Mouse (Mus musculus) liver, postnatal 0 days (tissue): ENCODE results near the gene Fam57a.

Experiments used
- CTCF ChIP-seq: sonication (generic); IDR thresholded peaks from 2 replicates; pipeline ENCODE4 v1.5.1; 2016; ENCODE audit warnings: antibody characterized with exemption, low read depth
- EP300 ChIP-seq: IDR thresholded peaks from 2 replicates; pipeline ENCODE4 v1.6.1; 2016; ENCODE audit warnings: antibody characterized with exemption, low read depth, mild to moderate bottlenecking

DNA sequence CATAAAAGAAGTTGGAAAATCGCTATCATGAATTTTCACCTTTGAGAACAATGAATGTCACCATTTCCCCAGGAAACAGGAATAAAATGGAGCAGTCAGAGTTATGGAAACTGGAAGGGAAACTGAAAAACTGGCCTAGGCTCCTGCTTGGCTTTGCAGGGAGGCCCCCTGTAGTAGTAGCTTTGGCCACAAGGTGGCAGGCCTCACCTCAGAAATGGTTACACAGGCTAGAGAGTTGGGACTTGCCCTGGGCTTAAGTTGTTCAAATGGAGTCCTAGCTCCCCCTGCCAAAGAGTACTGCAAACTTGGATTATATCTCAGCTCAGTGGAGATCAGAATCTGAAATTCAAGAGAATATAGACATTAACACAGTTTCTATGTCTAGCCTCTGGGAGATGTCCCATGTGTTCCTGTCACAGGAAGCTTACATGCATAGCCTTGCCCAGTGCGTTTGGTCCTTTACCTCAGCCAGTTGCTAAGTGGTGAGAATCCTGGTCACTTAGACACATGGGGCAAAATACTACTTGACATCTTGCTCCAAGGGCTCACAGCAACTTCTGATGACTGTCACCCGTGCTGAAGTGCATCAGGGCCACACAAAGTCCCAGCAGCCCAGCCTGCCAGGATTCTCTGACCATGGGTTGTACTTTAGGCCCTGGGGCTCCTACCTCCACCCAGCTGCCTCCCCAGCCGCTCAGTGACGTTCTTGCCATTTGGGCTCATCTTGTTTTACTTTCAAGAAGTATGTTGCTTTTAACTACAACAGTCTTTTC is 73.9 kb downstream of the Fam57a start:
- TF ChIP-seq CTCF (peak; percentile 91), EP300 (no peak)
